Mouse (Mus musculus): ENCODE measurements around the gene Samd8.
A peak's percentile ranks its signal among the peaks of the same experiment; 100 is the strongest.

Samd8 gene

DNA sequence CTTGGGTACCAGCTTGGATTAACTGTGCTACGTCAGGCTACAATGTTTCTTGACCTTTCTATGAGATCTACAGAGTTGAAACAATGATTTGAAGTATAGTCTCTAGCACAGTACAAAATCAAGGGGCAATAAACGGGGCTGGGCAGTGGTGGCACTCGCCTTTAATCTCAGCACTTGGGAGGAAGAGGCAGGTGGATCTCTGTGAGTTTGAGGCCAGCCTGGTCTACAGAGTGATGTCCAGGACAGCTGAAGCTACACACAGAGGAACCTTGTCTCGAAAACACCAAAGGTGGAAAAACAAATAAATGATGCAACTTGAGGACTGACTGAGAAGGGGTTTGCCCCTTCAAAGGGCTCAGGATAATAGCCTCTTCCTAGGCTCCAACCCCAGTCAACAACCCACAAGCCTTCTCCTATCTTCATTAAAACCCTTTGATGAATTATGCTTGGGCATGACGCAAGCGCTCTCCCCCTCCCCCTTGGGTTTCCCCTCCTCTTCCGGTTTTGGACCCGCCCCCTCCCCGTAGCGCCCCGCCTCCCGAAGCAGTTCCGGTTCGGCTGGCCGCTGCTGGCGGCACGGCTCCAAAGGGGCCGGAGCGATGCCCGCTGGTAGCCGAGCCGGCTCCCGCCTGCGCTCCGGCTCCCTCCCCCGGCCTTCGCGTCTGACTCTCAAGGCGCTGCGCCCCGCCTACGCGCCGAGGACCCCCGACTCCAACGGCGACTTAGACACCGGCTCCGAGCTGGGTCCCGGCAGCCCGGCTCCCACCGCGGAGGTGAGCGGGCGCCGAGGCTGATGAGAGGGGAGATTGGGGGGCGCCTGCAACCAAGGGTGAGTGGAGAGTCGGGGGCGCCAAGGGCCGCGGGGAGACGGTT lies at the start of gene Samd8:
Gene Samd8 (plus strand): TSS at position 524 of the 873 bp plus-strand sequence.
- peak; percentile 87 for DNase-seq

DNA sequence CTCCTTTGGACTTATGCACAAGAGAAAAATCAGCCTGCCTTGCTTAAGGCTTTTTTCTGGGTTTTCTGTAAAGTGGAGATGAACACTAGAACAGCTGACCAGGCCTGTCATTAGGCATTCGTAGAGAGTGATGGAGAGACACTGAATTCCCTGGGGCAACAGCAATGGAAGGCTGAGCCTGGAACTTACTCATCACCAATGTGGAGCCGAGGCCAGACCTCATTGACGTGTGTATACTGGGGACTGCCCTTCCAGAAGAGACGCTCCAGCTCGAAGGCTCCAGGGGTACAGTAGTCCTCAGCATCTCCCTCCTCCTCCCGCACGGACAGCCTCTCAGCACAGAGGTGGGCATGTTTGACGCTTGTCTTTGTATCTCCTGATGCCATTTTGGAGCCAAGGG lies 47.6 kb upstream of the Samd8 start:
- DNase-seq, result no peak

DNA sequence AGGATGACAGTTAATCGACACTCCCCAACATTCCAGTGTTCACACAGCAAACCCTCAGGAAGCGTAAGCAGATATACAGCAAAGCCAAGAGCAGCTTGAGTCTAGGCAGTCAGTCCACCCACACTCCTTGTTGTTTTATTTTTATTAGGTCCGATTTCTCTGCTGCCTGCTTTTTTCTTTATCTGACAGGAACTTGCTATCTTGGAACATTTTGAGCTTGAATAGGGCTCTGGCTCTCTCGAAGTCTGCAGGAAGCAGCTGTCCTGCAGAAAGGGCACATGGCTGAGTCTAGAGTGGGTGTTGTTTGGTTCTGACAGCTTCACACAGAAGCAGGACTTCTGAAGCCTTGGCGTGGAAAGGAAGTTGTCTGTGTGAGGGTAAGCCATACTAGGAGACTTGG lies 47.1 kb upstream of the Samd8 start:
- peak; percentile 27 for DNase-seq

DNA sequence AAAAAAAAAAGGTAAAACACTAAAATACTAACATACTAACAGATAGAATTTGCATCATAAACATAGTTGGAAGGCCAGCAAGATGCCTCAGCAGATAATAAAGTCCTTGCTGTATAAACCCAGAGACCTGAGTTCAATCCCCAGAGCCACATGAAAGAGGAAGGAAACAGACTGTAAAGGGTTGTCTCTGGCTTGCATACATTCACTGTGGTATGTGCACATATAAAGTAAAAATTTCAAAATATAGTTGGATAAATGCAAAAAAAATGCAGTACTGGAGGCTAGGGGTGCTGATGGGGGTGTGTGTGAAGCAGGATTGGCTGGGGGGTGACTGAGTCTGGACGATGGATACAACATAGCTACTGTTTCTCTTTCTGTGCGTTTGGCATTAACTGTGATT lies 44.9 kb upstream of the Samd8 start:
- no peak for DNase-seq

DNA sequence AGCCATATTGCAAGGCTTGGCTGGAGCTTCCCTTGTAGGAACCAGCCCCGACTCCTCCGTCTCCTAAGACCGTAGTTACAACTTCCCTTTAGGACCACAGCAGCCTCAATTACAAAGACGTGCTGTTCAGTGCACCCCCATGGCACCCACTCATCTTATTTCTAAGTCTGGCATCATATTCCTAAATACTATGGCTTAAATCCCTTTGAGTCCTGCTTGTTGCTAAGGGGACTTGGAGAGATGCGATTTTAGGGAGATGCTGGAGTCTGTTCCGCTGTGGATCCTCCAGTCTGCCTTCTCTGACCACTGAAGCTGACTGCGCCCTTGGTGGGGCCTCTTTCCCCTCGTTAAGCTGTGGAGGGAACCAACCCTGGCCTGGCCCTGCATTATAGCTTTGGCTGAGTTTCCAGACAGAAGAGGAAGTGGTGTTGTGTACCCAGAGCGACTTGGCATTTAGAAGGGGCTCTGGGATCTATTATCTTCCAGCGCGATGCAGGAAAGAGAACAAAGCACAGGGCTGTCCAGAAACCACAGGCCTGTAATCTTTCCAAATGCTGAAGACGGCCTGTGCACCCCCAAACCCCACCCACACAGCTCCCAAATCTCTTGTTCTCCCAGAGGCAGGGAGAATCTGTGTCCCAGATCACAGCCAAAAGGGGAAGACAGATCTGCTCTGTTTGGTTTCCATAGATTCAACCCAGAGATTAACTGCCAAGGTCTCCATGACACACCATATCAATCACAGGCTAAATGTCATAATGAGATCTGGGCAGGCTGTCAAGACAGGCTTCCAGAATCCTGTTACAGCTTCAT lies 43.4 kb upstream of the Samd8 start:
- peak; percentile 57 for DNase-seq

DNA sequence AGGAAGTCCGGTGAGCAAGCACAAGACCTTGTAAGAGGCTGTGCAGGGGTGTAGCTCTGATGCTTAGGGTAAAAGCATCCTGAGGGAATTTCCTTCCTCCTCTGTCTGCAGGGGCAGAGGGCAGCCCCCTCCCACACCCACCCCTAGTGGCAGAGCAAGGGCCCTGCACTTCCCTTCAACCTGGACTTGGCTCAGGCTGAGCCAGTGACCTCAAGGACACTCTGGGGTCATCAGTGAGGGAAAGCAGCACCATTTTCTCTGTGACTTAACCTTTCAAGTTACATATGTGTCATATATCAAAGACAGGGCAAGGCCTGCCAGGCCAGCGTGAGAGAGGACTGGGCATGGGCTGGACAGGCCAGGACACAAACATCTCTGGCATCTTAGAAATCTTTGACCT lies 40.8 kb upstream of the Samd8 start:
- no peak for DNase-seq

DNA sequence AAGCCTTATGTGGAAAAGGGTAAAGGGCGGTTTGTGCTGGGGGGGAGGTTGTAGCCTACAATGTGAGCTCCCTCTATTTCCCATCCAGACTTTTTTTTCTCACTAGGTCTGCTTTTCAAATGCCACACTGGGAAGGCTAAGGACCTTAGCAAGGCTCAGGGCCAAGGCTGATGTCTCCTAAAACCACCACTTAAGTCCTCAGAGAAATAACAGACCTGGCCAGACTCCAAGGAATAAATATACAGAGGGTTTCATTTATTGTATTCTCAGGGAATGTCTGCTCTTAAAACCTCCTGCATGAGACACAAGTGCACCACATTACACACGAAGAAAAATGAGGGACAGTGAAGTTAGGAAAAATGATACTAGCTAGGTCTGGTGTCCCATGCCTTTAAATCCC lies 39.1 kb upstream of the Samd8 start:
- no peak for DNase-seq

DNA sequence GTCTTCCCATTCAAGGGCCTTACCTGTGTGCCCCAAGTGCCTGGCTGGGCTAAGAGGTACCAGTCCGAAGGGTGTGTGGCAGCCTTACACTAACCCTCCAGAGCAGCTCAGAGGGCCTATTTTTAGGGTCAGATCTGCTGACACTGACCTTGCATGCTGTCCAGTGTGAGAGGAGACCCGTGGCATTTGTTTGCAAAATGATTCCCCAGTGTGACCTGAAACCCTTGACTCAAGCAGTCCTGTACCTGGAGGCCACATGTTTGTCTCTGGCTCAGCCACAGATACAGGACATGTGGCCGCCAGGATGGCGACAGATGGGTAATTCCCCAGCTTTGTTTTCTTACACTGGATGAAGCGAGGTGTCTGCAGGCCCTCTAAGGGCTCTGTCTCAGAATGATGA lies 35.8 kb upstream of the Samd8 start, which contains the start of gene Dupd1:
Gene Dupd1 (minus strand): TSS at position 91 of the 400 bp plus-strand sequence.
- DNase-seq, result no peak

DNA sequence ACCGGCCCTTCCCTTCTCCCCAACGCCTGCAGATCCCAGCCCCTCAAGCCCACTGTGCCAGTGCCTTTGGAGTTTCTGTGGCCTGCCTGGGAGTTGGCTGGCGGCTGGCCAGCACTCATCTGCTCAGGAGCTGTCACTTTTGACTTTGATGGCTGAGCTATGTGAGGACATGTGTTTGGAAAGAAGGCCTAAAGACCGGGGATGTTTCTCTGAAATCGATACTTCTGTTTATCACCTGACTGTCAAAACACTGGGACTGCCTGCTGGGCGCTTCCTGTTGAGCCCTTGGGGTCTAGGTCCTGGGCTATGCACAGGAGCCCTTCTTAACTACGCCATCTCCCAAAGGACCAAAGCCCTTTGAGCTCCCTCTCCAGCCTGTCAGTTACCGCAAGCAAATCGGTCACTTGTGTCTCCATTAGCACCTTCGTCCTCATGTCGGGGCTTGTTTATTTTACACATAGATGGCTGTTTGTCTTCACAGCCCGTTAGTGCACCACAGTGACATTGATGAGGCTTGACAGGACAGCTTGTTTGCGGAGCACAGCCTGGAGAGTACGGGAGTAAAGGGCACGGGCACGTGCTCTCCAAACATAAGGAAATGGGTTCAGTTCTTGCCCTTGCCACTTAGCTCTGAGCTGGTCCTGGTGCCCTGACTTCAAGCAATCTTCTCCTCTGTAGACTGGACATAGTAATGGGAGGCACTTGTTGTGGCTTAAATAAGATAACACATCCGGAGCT lies 30.5 kb upstream of the Samd8 start:
- DNase-seq, result no peak

DNA sequence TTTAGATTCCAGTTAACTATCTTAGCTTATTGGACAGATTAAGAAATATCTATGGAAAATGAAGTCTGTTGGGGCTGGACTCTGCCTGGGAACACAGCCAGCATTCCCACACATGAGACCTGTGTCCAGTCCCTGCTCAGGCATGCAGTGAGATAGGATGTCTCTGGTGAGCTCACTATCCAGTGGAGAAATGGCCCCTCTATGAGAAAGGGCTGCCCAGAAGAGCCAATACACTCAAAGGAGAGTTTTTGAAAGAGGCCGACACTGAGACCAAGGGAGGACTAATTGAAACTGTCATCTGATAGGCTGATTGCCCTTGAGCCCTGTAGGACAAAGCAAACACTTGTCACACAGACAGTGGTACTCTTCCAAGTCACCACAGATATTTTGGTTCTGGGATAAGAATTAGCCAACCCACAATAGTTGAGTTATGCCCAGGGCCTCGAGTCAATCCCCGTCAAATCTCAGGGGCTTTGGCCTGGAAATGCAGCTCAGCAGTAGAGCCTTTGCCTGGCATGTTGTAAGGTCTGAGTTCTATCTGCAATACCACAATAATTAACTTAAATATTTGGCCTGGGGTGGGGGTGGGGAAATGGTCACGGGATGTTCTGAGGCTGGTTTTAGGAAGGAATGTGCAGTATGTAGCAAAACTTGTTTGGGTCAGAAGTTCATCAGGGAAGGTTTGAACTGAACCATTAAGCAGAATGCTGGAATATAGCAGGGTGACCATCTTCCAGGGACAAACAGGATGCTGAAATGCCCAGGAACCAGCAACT lies 29.7 kb upstream of the Samd8 start:
- no peak for DNase-seq

DNA sequence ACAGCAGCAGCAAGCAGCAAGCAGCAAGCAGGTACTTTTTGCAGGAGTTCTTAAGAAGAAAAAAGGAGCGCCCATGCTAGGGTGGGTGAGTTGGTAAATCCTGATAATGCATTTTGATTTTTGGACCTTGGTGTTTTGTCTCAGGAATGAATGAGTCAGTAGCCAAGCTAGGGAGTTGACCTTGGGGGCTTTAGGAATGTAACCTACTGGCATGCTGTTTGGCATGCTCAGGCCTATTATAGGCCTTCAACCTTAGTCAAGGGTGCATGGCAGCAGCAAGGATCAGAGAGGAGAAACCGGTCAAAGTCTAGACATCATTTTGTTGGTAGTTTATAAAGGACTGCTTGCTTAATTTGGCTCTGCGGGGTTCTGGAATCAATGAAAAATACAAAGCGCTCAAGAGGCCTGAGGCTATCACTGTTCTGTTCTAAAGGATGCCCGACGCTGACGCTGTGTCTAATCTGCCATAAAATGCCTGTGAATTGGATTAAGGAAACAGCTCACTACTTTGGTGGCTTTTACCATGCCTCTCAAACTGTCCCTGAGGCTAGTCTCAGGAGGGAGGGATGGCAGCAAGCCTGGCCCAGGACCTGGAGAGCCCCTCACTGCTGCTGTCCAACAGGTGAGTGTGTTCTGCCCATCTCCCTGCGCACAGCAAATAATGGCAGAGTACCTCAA lies 28.2 kb upstream of the Samd8 start:
- DNase-seq, result no peak

DNA sequence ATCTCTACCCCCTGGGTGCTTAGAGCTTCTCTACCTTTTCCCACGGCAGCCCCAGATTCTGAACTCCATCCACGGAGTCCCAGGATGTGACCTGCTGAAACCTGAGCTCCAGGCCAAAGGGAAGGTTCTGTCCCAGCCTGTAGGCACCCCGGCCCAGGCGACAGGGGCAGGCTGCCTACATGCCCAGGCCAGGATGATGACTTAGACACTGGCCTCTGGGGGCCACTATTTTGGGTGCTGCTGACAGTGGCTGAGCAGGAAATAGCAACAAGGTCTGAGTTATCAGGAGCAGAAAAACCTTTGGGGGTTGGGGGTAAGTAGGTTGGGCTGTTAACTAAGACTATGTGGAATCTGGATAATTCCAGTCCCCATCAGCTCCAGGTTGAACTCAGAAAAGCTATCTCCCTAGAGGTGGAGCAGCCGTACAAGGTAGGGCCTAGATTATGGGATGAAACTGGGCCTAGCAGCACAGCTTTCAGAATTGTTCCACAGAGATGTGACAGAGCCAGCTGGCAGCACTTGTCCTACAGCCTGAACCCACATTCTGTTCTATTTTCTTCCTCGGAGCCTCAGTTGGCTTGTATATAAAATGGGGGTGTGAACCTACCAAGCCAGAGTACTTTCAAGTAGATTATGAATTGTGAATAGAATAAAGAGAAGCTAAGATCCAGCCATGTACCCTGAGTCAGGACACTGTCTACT lies 21.1 kb upstream of the Samd8 start:
- DNase-seq, result no peak

DNA sequence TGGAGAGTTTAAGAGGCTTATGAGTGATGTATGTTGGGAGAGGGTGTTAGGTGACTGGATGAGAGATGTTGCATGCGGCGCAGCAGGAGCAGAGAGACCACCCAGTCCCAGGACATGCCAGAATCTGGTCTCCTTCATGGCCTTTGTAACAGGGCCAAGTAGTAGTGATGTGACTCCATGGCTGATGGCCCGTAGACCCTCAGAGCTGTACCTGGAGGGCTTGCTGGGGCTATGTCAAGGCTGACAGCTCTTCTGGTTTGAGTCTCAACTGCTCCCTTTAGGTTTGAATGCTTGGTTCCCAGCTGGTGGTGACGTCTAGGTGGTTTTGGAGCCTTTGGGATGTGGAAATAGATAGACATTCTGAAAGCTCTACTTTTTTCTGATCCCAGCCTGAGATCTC lies 20.4 kb upstream of the Samd8 start:
- no peak for DNase-seq

DNA sequence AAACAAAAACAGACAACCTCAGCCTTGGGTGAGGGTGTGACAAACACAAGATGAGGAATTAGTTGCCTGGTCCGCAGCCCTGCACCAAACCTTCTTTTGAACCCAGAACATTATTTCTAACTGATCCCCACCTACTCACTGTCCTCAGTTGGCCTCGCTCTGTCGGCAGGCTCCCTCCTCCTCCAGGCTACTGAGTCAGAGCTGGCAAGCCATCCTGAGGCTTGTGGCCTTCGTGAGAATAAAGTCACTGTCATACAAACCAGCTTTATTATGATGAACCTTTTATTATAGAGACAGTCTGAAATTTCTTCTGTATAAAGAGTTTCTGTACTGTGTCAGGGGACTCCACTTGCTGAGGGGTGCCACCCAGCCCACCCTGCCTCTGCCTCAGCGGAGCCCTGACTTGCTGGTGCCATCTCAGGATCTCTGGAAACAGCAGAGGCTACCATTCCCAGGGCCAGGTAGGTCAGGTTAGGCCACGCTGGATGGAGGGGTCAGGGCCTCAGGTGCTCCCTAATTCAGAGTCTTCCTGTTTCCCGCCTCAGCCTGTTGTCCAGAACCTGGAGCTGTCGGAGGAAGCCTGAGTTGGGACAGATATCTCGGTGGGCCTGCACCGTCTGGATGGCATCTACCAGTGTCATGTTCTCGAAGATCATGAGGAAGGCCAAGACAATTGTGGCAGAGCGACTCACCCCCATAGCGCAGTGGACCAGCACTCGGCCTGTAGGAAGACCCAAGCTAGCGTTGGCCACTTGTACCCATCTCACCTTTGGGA lies 17.0 kb upstream of the Samd8 start:
- no peak for DNase-seq

DNA sequence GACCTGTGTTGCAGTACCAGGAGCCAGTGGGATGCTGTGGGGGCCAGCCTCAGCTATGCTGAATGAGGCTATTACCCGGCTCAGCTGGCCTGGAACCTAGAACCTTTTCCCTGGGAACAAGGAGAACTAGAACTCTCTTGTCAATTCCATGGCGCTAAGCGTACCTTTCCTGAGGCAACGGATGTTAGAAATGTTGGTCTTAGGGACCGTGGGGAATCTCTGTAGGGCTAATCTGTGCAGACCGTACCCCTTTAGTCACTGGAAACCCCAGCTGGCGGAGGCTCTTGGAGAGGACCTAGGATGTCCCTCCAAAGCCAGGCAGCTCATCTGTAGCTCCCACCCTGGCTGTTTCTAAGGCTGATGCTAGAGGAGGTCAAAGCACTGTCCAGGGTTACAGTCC lies 10.0 kb upstream of the Samd8 start:
- no peak for DNase-seq

DNA sequence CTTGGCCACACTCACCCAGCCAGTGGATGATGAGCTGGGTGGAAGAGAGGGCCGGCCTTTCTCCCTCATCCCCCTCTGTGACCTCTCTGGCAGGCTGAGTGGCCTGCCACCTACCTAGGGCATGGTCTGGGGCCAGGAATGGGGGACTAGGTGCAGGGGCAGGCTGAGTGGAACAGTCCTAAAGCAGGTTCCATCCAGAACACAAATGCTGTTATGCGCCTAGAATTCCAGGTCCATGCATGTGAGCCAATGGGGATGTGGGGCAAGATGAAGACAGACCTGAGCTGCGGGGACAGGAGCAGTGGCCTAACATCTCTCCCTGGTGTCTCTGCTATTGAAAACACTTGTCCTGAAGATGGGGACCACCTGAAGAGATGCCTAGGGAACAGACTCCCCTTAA lies 9.0 kb upstream of the Samd8 start:
- DNase-seq, result no peak

DNA sequence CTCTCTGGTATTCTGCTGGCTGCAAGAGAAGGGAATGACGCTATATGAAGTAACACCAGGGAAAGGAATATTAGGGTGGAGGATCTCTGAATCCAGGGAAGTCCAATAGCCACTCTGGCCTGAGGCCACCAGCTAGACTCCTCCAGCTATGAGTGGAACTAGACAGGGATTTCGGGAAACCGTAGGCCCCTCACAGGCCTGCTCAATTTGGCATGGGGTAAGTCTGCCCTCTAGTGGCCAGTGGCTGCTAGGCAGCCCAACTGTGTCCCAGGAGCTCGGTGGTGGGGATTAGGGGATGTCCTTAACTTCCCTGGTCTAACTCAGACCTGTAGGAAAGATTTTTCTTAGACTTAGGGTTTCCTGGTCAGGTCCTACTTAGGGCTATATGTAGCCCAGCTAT lies 8.5 kb upstream of the Samd8 start:
- DNase-seq, result peak; percentile 90

DNA sequence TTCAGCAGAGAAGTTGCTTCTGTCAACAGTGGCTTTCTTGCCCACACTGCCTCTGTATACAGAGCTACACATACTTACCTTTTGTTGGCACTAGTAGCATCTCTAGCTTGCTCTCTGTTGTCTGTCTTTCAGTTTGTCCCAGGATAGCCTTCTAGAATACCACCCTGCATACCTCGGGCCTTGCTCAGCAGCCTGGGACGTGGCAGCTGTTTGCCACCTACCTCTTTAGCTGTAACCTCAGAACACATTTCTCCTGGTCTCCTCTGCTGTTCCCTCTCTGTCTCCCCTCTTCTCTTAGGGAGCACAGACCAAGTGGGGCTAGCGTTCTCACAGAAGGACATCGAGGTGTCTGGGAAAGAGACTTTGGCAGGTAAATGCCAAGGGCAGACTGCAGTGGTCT lies 7.9 kb upstream of the Samd8 start:
- DNase-seq, result no peak

DNA sequence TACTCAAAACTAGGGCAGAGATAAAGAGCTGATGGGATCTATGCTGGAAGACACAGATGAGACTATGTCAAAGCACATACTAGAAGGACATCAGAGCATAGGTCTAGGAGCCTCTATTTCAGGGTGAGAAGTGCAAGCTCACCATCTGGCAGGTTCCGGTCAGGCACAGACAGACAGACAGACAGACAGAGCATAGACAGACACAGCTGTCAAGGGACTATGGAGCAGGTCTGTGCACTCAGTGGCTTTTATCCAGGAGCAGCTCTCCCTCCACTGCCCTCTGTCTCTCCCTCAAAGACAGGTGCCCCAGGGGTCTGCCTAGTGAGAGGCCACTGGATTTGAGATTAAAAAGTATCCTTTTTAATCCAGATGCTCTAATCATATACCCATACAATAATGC lies 6.2 kb upstream of the Samd8 start:
- no peak for DNase-seq

DNA sequence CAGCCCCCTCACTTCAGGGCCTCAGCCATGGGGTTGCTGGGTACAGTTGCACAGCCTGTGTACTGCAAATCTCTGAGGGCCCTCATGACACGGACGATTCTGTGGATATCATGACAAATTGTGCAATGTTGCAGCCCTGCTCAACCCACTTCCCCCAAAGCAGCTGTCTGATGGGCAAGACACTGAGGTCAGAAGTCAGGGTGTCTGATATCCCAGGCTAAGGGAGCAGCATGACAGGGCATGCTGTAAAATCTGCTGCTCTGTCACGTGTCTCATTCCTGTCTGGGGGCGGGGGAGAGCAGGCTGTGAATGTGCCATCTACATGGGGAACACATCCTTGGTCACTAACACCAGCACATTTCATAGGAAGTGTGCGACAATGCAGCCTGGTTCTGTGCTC lies 5.2 kb upstream of the Samd8 start:
- no peak for DNase-seq

DNA sequence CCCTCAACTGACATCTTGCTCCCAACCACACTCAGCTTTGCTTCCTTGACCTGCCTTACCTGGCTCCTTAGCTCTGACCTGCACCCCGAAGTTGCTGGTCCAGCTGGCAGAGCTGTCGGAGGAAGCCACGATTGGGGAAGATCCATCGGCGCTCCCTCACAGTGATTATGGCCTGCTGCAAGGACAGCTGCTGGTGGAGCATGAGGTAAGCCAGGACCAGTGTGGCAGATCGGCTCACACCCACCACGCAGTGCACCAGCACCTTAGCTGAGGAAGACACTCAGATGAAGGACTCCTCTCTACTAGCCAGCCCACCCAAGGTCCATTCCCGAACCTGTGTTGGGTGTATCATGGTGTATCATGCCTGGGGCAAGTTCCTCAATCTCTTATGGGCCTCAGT lies 4.1 kb upstream of the Samd8 start:
- no peak for DNase-seq
